Mouse (Mus musculus) lung, postnatal 10 days (tissue): ENCODE measurements around the gene Slc3a1.

Source experiments
- DNase-seq: peaks from one replicate; pipeline ENCODE4 v3.0.0; 2021

The Slc3a1 gene

DNA sequence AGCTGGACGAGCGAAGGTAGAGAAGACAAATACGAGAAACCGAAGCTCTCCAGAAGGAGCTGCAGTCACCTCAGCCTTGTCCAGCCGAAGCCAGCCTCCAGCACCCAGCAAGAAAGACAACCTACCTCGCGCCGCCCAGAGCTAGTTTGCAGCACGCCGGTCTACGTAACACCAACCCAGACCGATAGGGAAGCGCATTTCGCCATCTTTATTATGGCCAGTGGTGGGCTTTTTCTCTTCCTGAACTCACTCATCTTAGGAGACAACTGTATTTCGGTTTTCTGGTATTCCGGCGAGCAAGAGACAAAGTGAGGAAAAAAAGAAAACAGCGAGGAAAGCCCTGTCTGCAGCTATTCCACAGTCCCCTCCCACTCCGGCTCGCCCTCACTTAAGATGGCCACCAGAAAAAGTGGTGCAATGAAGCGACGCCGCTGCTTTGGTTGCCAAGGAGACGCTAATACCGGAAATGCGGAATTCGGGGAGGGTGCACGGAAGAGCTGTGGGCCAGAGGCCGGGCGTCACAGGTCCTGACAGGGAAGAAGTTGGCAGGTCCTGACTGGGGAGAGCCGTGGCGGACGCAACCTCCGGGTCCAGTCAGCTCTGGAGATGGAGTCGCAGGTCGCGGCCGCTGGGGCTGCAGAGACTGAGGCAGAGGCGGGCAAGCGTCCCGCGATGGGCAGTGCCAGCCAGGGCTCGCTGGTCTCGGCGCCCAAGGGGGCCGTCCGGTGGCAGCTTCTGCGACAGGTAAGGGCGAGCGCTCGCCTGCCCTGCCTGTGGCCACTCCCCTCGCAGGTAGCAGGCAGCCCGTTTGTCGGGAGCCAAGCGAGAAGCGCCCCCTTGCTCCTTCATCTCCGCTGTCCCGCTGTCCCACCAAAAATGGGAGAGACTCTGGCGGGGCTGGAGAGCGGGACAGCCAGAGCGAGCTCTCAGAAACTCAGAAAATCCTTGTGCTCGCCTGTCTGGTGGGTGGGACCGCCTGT, 62.2 kb downstream of the Slc3a1 start, which contains the start of the genes Prepl and Camkmt:
Gene Prepl (minus strand): TSS at position 122 of the 980 bp plus-strand sequence.
Gene Camkmt (plus strand): TSS at position 433 of the 980 bp plus-strand sequence.
- peak; percentile 98 for DNase-seq

DNA sequence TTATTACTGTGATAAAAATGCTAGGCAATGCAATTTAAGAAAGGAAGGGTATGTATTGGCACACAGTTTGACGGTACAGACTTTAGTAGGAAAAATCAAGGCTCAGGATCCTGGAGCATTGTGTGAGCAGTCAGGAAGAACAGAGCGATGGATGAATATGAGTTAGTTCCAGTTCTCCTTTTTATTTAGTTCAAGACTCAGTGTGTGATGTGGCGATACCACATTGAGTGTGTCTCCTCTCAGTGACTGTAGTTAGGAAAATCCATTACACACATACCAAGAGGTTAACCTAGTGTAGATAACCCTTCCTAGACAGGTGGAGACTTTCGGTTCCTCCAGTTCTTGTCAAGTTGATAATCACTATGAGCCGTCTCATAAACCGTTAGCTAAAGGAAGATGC, 63.6 kb downstream of the Slc3a1 start:
- DNase-seq = no peak

DNA sequence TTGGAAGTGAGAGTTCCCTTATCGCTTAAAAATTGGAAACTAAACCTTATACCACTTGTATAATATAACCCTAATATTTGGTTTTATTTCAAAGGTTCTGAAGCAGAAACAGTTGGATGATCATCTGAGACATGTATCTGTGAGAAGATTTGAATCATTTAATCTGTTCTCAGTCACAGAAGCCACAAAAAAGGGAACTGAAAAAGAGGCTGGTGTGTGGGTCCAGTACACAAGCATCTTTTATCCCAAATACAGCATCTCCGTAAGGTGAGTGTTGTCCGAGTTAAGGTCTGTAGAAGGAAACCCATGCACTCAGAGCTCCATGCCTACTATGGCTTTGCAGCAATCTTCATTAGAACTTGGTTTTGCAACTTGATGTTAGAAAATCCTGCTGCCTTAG, 68.2 kb downstream of the Slc3a1 start:
- no peak for DNase-seq

DNA sequence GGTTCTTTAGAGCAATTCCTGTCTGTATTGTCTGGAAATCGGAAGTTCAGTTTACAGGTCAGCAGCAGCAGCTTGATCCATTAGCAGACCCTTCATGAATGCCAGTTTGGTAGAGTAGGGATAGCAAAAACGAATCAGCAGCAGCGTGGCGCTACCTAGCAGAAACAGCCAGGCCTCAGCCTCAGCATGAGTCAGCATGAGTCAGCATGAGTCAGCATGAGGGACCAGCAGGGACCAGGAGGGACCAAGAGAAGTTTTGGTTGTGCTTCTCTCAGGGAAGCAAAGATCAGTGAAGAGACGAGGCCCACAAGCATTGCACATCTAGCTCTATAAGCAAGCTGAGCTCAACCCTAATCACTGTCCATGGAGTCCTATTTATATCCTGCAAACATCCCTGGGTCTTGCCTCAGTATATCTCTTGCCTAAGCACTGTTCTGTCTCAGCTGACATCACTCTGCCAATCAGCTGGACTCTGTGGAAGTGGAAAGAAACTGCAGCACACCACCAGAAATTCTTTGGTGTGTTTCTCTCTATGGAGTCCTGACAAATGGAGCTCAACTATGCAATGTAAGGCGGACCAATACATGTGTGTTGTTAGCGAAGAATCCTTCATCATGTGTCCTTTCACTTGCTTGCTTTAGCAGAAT, 70.6 kb downstream of the Slc3a1 start:
- DNase-seq = no peak

DNA sequence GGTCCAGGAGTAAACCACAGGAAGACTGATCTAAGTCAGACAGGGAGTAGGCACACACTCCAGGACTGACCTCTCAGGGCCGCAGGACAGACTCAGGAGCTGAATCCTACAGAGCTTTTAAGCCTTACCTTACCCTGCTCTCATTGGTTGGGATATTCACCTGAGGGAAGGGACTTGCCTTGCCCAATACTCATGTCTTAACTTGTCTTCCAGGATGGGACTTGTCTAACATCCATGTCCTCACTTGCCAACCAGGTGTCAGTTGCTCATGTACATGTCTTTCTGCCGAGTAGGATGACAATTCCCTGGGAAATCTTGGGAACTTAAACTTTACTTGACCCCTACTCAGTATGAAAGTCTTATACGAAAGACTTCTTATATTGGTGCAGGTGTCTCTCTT, 72.1 kb downstream of the Slc3a1 start:
- no peak for DNase-seq

DNA sequence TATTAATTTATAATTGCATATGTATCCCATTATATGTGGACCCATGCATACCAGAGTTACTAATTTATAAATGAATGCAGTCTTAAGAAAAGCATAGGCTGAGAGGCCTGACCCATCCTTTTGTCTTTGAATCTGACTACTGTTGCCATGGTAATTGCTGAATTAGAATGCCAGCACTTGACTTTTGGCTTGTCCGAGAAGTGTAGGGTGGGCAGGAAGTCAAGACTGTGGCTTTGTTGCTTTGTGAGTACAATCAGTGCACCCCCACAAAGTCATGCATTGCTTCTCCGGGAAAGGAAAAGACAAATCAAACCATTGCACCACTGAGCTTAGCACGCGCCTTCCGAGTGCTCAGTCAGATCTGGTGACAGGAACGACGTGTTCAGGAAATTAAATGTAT, 73.6 kb downstream of the Slc3a1 start:
- no peak for DNase-seq

DNA sequence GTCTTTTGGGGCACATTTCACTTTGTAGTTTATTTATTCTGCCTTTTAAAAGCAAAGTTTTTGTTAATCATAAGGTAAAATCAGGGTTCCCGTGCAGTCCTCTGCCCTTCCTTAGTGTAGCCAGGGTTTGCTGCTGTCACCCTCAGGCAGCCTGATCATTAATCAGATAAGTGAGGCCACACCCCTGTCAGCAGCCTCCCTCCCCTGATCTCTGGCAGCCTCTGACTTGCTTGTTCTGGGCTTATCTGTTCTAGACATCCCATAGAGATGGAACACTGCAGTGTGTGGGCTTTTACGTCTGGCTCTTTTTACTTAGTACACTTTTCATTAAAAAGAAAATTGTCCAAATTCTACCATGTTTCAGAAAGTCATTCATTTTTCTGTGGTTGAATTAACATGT, 75.1 kb downstream of the Slc3a1 start:
- no peak for DNase-seq

DNA sequence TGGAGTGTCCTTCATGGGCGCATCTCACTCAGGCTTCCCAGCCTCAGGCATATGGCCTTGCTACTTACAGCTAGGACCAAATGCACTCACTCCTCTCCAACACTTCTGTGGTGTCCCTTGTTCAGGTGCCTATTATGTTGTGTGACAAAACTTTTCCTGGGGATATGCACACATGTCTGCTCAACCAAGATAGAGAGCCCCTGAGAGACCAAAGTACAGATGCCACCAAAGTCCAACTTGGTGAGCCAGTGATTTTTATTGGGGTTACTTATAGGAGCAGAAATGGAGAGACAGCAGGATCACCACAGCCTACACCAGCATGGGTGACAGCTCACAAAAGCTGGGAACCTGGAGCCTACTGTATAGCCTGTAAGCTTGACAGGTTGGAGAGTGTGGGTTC, 82.5 kb downstream of the Slc3a1 start:
- DNase-seq = no peak

DNA sequence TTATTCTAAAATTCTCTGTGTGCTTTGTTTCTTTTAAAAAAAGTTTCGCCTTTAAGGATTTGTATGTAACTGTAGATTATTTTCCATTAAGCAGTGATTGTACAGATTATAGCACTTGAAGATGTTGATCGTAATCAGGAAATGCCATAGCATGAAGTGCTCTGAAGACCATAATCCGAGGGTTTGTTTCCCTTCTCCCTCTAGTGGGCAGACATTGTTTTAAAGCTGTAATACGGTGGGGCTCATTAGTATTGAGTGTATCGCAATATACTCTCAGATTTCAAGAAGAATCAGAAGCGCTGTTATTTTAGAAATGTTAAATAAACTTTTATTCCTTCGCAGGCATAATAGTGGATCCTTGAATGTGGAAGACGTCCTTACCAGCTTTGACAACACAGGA, 85.3 kb downstream of the Slc3a1 start:
- no peak for DNase-seq
